Mouse (Mus musculus) layer of hippocampus, postnatal 25 days (tissue): ENCODE results near the gene Sec1. TPM values are rescaled to one million over a fixed set of nuclear protein-coding genes. Genes with fewer than 3 reads are reported as not detected.
A peak's percentile ranks its signal among the peaks of the same experiment; 100 is the strongest.
"Not testable (repeated sequence)": the region's sequence is repeated elsewhere in the genome, so short reads cannot be mapped to it uniquely, and the experiment has no call there.

Experiments used
- DNase-seq, 2 experiments: peaks; one replicate each; pipeline ENCODE4 v3.0.0; 2022; ENCODE audit warnings: mixed read lengths in 2 of 2, low spot score in 1 of 2; ENCODE audit errors: extremely low spot score in 1 of 2
- total RNA-seq, 2 experiments: library from RNA; stranded (reverse); gene quantifications; 2 replicates each; pipeline ENCODE4 v1.2.3; 2021

Gene Sec1
- total RNA-seq, 2 experiments from 2014 or later: 0.80 to 0.86 TPM

GRCm38 (mm10) chr7:45682144-45683126 lies 11.8 kb downstream of the Sec1 start:
- peak; percentile 83 to 93 for DNase-seq

- DNase-seq: no peak
Observed at GRCm38 (mm10) chr7:45681046-45681736, 13.0 kb downstream of the Sec1 start.

- DNase-seq: no peak
Observed at GRCm38 (mm10) chr7:45679966-45680621, 14.1 kb downstream of the Sec1 start.

DNA sequence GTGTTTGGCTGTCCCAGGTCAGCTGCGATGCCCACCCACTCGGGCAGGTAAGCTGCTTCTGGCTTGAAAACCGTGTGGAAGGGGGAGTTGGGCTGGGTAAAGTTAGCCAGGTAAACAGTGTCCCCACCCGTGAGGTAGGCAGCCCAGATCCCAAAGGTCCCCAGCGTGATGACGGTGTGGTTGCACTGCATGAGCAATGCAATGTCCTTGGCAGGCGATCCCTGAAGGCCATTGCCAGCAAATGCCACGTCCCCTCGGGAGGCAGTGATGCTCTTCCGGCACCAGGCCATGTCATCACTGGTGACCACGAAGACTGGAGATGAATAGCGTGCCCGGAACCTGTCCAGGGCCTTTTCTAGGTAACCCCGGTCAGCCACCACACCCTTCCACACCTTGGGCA lies 15.7 kb downstream of the Sec1 start:
- DNase-seq: no peak

GRCm38 (mm10) chr7:45677627-45678295 lies 16.4 kb downstream of the Sec1 start:
- no peak for DNase-seq

DNA sequence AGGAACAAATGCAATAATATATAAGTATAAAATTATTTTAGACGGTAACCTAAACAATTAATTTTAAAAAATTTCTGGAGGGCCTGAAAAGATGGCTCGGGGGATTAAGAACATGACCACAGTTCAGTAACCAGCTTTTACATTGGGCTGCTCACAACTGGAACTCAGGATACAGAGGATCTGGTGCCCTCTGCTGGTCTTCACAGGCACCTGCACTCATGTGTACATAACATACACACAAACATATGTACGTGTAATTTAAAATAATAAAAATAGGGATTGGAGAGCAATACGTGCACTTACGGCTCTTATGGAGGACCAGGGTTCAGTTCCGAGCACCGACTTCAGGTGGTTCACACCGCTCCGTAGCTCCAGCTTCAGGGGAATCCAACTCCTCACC lies 25.3 kb downstream of the Sec1 start:
- no peak for DNase-seq

GRCm38 (mm10) chr7:45667761-45668160 lies 26.4 kb downstream of the Sec1 start:
- peak in 1 of 2 experiments; percentile 51 for DNase-seq

- no peak for DNase-seq
Observed at GRCm38 (mm10) chr7:45666161-45666560, 28.0 kb downstream of the Sec1 start, which contains the start of gene Fut2. Gene Fut2 (minus strand): TSS chr7:45666394.

DNA sequence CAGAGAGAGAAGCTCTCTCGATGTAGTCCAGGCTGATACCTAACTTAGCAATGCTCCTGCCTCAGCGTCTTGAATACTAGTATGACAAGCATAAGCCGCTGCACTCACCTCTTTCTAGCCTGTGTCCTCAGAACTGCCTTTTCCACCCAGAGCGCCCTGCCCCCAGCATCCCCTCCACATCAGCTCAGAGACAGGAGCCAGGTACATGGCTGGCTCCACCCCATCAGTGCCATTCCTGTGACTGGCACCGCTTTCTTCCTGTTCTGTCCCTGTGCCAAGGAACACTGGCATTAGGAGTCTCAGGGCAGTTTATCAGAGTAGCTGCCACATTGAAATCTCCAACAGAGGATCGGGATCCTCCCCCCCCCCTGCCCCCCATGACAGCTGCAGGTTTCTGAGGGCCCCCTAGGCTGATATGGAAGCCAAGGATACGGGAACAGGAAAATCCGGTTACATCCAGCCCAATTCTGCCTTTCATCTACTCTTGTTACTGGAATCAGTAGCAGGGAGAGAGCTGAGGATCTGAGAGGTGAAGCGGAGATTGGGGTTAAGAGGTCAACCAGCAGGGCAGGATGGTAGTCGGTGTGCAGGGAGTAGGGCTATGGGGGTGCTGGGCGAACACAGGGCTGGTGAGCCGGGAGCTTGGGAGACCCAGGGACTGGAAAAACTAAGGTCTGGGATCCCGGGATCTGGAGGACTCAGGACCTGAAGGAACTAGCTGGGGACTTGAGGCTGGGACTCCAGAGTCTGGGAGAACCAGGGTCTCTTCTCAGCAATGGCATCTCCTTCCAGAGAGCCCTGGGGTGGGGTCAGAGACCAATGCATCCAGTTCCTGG lies 28.7 kb downstream of the Sec1 start:
- no peak for DNase-seq

DNA sequence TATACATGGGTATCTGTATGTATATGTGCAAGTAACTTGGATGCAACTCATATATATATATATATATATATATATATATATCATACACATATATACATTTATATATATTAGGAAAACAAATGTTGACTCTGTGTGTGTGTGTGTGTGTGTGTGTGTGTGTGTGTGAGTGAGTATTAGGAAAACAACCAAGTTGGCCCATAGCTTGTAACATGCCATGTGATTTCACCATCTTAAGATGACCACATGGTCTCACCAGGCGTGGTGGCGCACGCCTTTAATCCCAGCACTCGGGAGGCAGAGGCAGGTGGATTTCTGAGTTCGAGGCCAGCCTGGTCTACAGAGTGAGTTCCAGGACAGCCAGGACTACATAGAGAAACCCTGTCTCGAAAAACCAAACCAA lies 32.5 kb downstream of the Sec1 start:
- DNase-seq: not testable (repeated sequence)

DNA sequence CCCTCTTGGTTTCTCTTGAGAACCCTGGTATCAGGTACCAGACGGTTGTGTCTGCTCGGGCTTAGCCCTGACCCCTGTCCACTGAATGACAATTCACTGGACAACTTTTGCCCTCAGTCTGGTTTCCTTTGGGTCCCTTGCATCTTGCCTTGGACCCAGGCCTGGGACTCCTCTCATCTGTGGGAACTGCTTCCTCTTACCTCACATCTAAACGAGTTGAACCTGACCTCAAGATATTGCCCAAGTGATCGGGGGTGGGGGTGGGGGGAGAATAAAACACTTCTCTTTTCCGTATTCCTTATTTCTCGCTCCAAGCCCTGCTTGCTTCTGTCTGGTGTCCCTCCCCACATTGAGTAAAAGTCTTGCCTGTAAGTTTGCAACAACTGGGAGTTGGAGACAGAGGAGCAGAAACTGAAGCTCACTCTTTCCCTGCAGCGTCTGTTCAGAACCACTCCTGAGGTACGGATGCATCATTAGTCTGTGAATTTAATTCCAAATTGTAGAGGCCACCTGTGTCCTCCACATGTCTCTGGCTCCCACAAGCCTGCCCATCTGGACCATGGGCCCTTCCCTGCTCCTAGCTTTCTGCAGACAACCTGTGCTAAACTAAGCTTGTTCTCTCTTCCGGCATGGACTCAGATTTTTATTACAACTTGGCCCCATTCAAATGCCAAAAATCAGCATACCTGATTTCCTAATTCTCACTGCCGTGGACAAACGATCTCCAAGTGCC lies 33.3 kb downstream of the Sec1 start:
- no peak for DNase-seq

GRCm38 (mm10) chr7:45654424-45655047 lies 39.7 kb downstream of the Sec1 start:
- no peak for DNase-seq

DNA sequence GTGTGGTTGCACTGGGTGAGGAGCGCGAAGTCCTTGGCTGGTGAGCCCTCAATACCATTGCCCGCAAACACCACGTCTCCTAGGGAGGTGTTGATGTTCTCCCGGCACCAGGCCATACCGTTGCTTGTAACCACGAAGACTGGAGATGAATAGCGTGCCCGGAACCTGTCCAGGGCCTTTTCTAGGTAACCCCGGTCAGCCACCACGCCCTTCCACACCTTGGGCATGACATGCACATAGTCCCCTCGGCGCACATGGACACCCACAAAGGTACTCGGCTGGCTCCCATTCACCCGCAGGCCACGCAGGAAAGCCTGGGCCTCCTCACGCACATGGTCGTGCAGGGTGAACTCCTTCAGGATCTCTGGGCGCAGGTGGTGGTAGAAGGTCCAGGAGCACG lies 43.7 kb downstream of the Sec1 start:
- not testable (repeated sequence) for DNase-seq

DNA sequence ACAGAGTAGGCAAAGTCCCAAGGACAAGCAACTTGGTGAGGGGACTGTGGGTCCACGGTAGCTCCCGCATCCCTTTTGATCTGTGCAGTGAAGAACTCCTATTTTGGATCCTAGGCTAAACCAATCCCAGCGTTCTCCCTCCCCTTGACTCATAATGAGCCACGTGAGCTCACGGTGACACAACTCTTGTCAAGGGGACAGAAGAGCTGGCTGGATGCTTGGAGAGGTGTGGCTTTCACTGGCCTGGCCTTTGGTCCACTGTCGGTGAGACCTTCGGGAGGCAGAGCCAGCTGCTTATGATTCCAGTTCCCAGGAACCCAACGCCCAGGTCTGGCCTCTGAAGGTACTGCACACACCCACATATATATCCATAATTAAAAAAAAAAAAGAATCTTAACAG lies 44.9 kb downstream of the Sec1 start:
- DNase-seq: no peak

DNA sequence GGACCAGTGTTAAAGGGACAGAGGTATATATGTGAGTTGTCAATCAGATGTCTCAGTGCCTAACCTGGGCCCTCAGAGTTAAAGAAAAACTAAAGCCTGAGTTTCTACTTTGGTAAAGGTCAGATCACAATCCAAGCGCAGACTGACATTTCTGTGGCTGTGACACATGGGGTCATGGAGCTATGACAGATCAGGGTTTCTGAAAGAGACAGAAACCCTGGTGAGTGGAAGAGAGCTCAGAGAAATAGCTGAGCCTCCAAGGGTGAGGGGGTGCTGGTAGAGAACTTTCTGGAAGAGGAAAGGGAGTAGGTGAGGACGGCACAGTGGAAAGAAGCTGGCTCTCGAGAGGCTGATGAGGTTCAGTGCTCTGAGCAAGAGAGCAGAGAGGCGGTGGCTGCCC lies 47.5 kb downstream of the Sec1 start:
- DNase-seq: no peak

DNA sequence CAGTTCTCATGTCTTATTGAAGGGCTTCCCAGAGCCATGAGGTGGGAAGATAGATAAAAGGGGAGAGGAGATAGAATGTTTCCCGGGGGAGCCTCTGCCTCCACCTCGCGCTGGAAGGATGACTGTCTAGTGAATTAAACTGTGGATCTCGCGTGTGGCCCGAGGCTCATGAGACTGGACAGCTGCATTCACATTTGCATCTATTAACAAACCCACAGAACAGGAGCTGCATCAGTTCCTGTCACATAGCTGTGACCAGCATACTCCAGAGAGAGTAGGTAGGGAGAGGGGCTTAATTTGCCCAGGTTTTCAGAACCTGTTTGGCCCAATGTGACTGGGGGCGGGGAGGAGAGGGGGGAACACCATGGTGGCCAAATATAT lies 48.6 kb downstream of the Sec1 start:
- no peak for DNase-seq

DNA sequence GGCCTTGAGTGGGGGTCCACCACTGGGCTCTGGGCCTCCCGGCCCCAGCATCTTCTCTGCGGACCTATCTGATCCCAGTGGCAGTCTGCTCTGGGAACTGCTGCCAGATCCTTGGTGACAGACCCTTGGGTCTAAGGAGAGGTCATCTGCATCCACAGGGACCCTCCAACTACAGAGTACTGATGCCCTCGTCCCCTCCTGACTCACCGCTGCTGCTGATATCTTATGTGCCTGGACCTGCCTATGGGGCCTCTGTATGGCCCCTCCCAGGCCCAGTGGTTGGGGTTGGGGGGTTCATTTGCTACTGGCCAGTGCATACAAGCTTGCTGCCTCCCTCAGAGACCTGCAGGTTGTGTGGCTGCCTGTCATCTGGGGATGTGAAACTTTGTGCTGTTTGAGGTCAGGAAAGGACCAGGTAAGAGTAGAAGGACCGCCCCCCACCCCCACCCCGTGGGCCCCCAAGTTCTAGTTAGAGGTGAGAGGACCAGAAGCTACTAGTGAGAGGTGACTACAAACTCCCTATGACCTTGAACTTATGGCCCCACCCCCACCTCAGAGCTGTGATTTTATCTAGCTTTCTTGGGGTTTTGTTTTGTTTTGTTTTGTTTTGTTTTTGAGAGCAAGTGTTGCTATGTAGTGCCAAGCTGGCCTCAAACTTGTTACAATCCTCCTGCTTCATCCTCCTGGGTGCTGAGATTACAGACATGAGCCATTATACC lies 49.2 kb downstream of the Sec1 start:
- no peak for DNase-seq

DNA sequence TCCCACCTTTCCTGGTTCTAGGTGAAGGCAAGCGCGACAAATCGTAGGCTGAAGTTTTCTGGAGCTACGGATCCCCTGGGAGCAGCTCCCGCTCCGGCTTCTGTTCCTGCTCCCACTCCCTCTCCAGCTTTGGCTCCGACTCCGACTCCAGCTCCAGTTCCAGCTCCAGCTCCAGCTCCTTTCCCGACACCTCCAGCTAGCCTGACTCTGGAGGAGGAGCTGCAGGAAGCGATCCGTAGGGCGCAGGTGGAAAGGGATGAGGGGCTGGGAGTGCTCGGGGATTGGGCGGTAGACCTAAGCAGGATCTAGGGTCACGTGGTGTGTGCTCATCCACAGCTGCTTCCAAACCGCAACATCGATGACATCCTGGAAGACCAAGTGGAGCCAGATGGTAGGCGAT lies 50.0 kb downstream of the Sec1 start:
- peak; percentile 43 to 46 for DNase-seq
